In the genomic region with DNA sequence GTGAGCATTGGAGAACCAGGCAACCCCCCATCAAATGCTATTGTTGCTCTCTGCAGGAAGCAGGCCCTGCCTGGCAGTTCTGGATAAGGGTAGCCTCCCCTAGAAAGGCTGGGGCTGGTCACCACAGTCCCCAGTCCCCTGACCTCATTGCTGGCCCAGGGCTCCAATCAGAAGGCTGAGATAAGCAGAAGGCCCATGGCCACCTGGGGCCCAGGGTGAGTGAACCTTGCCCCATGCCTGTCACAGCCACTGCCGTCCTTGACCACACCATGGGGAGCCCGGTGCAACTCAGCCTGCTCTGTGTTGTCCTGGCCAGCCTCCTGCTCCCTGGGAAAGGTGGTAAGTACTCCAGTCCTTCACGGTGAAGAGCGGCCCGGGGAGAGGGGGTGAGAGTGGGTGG, we compare ENCODE assay signal across 12 mouse cellular contexts. TPM values are rescaled to one million over a fixed set of nuclear protein-coding genes. Genes with fewer than 3 reads are reported as not detected.
DNase-seq lines count a peak whose midpoint lies in the region; ATAC-seq lines count a peak whose summit lies in the region.
"Had no signal": no experiment of that assay in that cellular context is flagged by ENCODE, and none has a peak within 500 bp of the region (broad histone marks: within the 10 kb centered on the region; RNA-seq: fewer than 3 reads in every experiment).

No protein-coding gene starts in this region.

- 33% methylated on average over 5 of the region's 5 CpGs for WGBS in heart, embryonic 15.5 days
- 55% methylated on average over 5 of the region's 5 CpGs for WGBS in intestine, embryonic 16.5 days
- 33% methylated on average over 5 of the region's 5 CpGs for WGBS in liver, embryonic 16.5 days (ENCODE audit: insufficient replicate concordance)

- no peak overlapping the region for H3K4me2 ChIP-seq in heart, embryonic 15.5 days
- no peak overlapping the region for H3K4me2 ChIP-seq in intestine, embryonic 16.5 days (ENCODE audit: low read depth, low read length)
- peak overlapping the region; percentile 17 for H3K4me2 ChIP-seq in liver, embryonic 16.5 days (ENCODE audit: low read depth, low read length)
- H3K4me2 ChIP-seq: hindbrain, embryonic 13.5 days; lung, embryonic 15.5 days had no signal

- H3K27me3 ChIP-seq in heart, embryonic 15.5 days: no peaks in the 10 kb centered on the region
- H3K27me3 ChIP-seq in intestine, embryonic 16.5 days (replicated peaks; ENCODE audit: control insufficient read depth, insufficient read depth, low read length): no peaks in the 10 kb centered on the region
- H3K27me3 ChIP-seq in liver, embryonic 16.5 days (ENCODE audit: control insufficient read depth, insufficient read depth, low read depth, low read length): no peaks in the 10 kb centered on the region
- H3K27me3 ChIP-seq: hindbrain, embryonic 13.5 days; lung, embryonic 15.5 days had no signal

- no peak overlapping the region for H3K4me3 ChIP-seq in heart, embryonic 15.5 days
- H3K4me3 ChIP-seq in intestine, embryonic 16.5 days (ENCODE audit: low read length): no peak overlapping the region
- H3K4me3 ChIP-seq in liver, embryonic 16.5 days (ENCODE audit: low read depth, low read length): peak overlapping the region; percentile 43
- H3K4me3 ChIP-seq: hindbrain, embryonic 13.5 days; left cerebral cortex, adult 2 months; lung, embryonic 15.5 days; myocyte had no signal

- no peaks in the 10 kb centered on the region for H3K9me3 ChIP-seq in heart, embryonic 15.5 days (replicated peaks)
- H3K9me3 ChIP-seq in intestine, embryonic 16.5 days (ENCODE audit: control insufficient read depth, low read length): no peaks in the 10 kb centered on the region
- no peaks in the 10 kb centered on the region for H3K9me3 ChIP-seq in liver, embryonic 16.5 days (replicated peaks; ENCODE audit: control insufficient read depth, low read length)
- H3K9me3 ChIP-seq: hindbrain, embryonic 13.5 days; lung, embryonic 15.5 days had no signal

- H3K4me1 ChIP-seq in heart, embryonic 15.5 days (replicated peaks): peaks cover 24% of the 10 kb centered on the region
- H3K4me1 ChIP-seq in intestine, embryonic 16.5 days (ENCODE audit: control insufficient read depth, insufficient read depth, low read length): 0 out of 2 replicates have a peak, but pooled peaks cover 3% of the 10 kb centered on the region
- peaks cover 10% of the 10 kb centered on the region; the same call in 1 of the 2 replicates for H3K4me1 ChIP-seq in liver, embryonic 16.5 days (ENCODE audit: control insufficient read depth, low read depth, low read length)
- H3K4me1 ChIP-seq: lung, embryonic 15.5 days had no signal

- intact Hi-C loops in heart, postnatal 25 days (cut with DNase I): no loop called here

- no peak overlapping the region for H3K27ac ChIP-seq in heart, embryonic 15.5 days
- H3K27ac ChIP-seq in intestine, embryonic 16.5 days (ENCODE audit: low read length): no peak overlapping the region
- H3K27ac ChIP-seq in liver, embryonic 16.5 days (ENCODE audit: low read length): peak overlapping the region; percentile 83
- H3K27ac ChIP-seq: hindbrain, embryonic 13.5 days; left cerebral cortex, adult 2 months; lung, embryonic 15.5 days had no signal

- peak; percentile 40 for ATAC-seq in heart, embryonic 15.5 days (replicated peaks; ENCODE audit: insufficient number of reproducible peaks, insufficient read depth, low FRiP score, low read depth)
- ATAC-seq in intestine, embryonic 16.5 days: peak; percentile 84
- peak; percentile 91 for ATAC-seq in liver, embryonic 16.5 days (ENCODE audit: low read depth)

- H3K9ac ChIP-seq in heart, embryonic 15.5 days: no peak overlapping the region
- H3K9ac ChIP-seq in intestine, embryonic 16.5 days (ENCODE audit: low read depth, low read length): peak overlapping the region; percentile 20; the same call in 1 of the 2 replicates
- no peak overlapping the region; the same call in 1 of the 2 replicates for H3K9ac ChIP-seq in liver, embryonic 16.5 days (ENCODE audit: low read depth, low read length)
- H3K9ac ChIP-seq: hindbrain, embryonic 13.5 days; lung, embryonic 15.5 days had no signal

- no peaks in the 10 kb centered on the region for H3K36me3 ChIP-seq in heart, embryonic 15.5 days
- H3K36me3 ChIP-seq in intestine, embryonic 16.5 days (ENCODE audit: control insufficient read depth, insufficient read depth, low read length): no peaks in the 10 kb centered on the region
- H3K36me3 ChIP-seq in liver, embryonic 16.5 days (ENCODE audit: control insufficient read depth, insufficient read depth): no peaks in the 10 kb centered on the region
- H3K36me3 ChIP-seq: hindbrain, embryonic 13.5 days; lung, embryonic 15.5 days had no signal

- no peak for DNase-seq in heart, postnatal 25 days (ENCODE audit: low spot score)
- peak; percentile 53 for DNase-seq in adrenal gland, postnatal 14 days
- no peak for DNase-seq in layer of hippocampus, postnatal 14 days (ENCODE audit: low spot score in 2 of 2)
- no peak for DNase-seq in right cerebral cortex, postnatal 25 days

RNA-seq across cellular contexts. Expression of gene F10, which starts 0.5 kb away (rescaled TPM):
- 1.2 and 1.5 TPM in 2 replicates for polyA plus RNA-seq in heart, embryonic 15.5 days (2015; fragmentation: Nextera tagmentation; extraction: Ambion mirVana)
- total RNA-seq in heart, postnatal 25 days (2021): under 1 TPM; 0.45 to 0.57 TPM
- total RNA-seq in adrenal gland, postnatal 14 days (2021): 4.9 and 76.6 TPM in 2 replicates
- 27.6 and 42.9 TPM in 2 replicates for polyA plus RNA-seq in intestine, embryonic 16.5 days (2015; fragmentation: Nextera tagmentation; extraction: Ambion mirVana)
- 179 and 195 TPM in 2 replicates for polyA plus RNA-seq in liver, embryonic 16.5 days (2015; fragmentation: Nextera tagmentation; extraction: Ambion mirVana)
- total RNA-seq in layer of hippocampus, postnatal 14 days (2021): not detected
- total RNA-seq: gastrocnemius, adult 8-10 months had no signal
- polyA plus RNA-seq: myocyte had no signal

RNA-seq across cellular contexts. Expression of gene F7, which starts 11.7 kb away (rescaled TPM):
- polyA plus RNA-seq in heart, embryonic 15.5 days (2015; fragmentation: Nextera tagmentation; extraction: Ambion mirVana): 0.10 and 0.19 TPM in 2 replicates
- total RNA-seq in heart, postnatal 25 days (2021): under 1 TPM in 1 of 2 experiments, not detected in 1; 0.14 TPM
- total RNA-seq in adrenal gland, postnatal 14 days (2021): 1.3 and 13.2 TPM in 2 replicates
- polyA plus RNA-seq in intestine, embryonic 16.5 days (2015; fragmentation: Nextera tagmentation; extraction: Ambion mirVana): 0.13 and 0.18 TPM in 2 replicates
- 10.9 and 11.0 TPM in 2 replicates for polyA plus RNA-seq in liver, embryonic 16.5 days (2015; fragmentation: Nextera tagmentation; extraction: Ambion mirVana)
- under 1 TPM; 0.23 to 0.41 TPM for total RNA-seq in layer of hippocampus, postnatal 14 days (2021)
- total RNA-seq: gastrocnemius, adult 8-10 months had no signal
- polyA plus RNA-seq: hindbrain, embryonic 13.5 days had no signal

RNA-seq across cellular contexts. Expression of gene Proz, which starts 23.1 kb away (rescaled TPM):
- 0.33 and 0.62 TPM in 2 replicates for polyA plus RNA-seq in heart, embryonic 15.5 days (2015; fragmentation: Nextera tagmentation; extraction: Ambion mirVana)
- not detected for total RNA-seq in heart, postnatal 25 days (2021)
- 1.0 and 28.4 TPM in 2 replicates for total RNA-seq in adrenal gland, postnatal 14 days (2021)
- 13.0 and 18.5 TPM in 2 replicates for polyA plus RNA-seq in intestine, embryonic 16.5 days (2015; fragmentation: Nextera tagmentation; extraction: Ambion mirVana)
- polyA plus RNA-seq in liver, embryonic 16.5 days (2015; fragmentation: Nextera tagmentation; extraction: Ambion mirVana): 46.0 and 53.4 TPM in 2 replicates
- total RNA-seq in layer of hippocampus, postnatal 14 days (2021): not detected
- total RNA-seq: left cerebral cortex, adult 2 months had no signal

Comparison
In these comparisons a context has a peak if more than half of its experiments do, and no peak if none do; other contexts are left out.
1. ATAC-seq: peak in every context shown above with its lines; median percentile 91 in liver, embryonic 16.5 days; 84 in intestine, embryonic 16.5 days; 40 in heart, embryonic 15.5 days.